Mouse (Mus musculus): ENCODE data around the gene Scnn1a. TPM values are rescaled to one million over a fixed set of nuclear protein-coding genes. Genes with fewer than 3 reads are reported as not detected.
A peak's percentile ranks its signal among the peaks of the same experiment; 100 is the strongest.
"Not testable (repeated sequence)": the region's sequence is repeated elsewhere in the genome, so short reads cannot be mapped to it uniquely, and the experiment has no call there.

Scnn1a gene
- polyA plus RNA-seq (2014; fragmentation: Nextera tagmentation; extraction: Ambion mirVana) = 0.69 and 0.93 TPM in 2 replicates

- Histone ChIP-seq H3K27me3 (ENCODE audit: control insufficient read depth, insufficient read depth, low read length) (peaks cover 46% of the 10 kb centered on the region), H3K9me3 (replicated peaks; ENCODE audit: control insufficient read depth, low read length) (no peaks in the 10 kb centered on the region), H3K9ac (ENCODE audit: low read depth, low read length) (no peak within 1 kb of the TSS), H3K36me3 (ENCODE audit: control insufficient read depth, insufficient read depth, low read length) (no peaks in the 10 kb centered on the region), H3K4me2 (peak within 1 kb of the TSS; percentile 1; the same call in 1 of the 2 replicates), H3K4me3 (ENCODE audit: low read depth, low read length) (no peak within 1 kb of the TSS), H3K4me1 (ENCODE audit: control insufficient read depth, insufficient read depth, low read length) (peaks cover 9% of the 10 kb centered on the region), H3K27ac (ENCODE audit: low read depth, low read length) (no peak within 1 kb of the TSS)
- WGBS (ENCODE audit: insufficient replicate concordance) = 89% methylated on average over 1 of the region's 1 CpGs
- ATAC-seq (replicated peaks; ENCODE audit: insufficient number of reproducible peaks, low FRiP score, low TSS enrichment) = no peak
Observed at GRCm38 (mm10) chr6:125320323-125320722, at the start of gene Scnn1a. Gene Scnn1a, plus strand, starts transcription at chr6:125320659.

DNA sequence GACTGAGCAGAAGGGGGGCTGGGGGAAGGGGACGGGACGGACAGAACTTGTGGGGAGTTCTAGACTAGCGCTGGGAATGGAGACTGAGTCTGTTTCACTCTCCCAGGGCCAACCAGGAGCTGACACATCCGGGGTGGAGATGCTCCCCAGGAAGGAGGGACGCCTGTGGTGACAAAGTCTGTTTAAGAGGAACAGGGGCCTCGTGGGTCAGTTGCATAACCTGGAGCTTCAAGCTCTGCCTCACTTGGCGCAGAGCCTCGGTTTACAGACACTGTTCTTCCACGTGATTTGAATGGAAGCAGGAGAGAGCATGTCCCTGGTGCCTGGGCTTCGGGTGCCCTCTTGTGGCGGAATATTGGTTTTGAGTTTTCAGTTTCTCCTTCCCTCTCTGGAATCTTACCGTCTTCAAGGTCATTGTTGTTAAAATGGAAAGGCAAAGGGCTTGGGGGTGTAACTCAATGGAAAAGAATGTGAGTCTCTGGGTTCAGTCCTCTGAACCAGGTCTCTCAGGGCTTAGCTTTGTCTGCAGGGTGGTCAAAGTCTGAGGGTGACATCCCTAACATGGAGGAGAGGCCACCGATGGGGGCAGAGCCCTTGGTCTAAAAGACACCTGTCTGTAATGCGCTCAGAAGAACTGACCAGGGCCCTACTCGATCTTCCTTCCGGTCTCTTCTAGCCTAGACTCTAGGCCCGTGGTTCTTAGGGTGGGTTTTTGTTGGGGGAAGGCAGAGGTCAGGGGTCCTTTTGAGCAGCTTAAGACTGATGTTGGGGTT lies 48.8 kb upstream of the Scnn1a start:
- no peaks in the 10 kb centered on the region for H3K27me3 ChIP-seq (ENCODE audit: control insufficient read depth, insufficient read depth, low read length)
- ATAC-seq (replicated peaks; ENCODE audit: insufficient number of reproducible peaks, low FRiP score, low TSS enrichment) = peak; percentile 64; the same call in 1 of the 2 replicates
- peak overlapping the region; percentile 8; the same call in 1 of the 2 replicates for H3K4me3 ChIP-seq (ENCODE audit: low read depth, low read length)
- H3K4me1 ChIP-seq (ENCODE audit: control insufficient read depth, insufficient read depth, low read length) = no peaks in the 10 kb centered on the region
- H3K4me2 ChIP-seq = peak overlapping the region; percentile 50
- 0 out of 2 replicates have a peak overlapping the region, but pooled peaks have one; percentile 34 for H3K9ac ChIP-seq (ENCODE audit: low read depth, low read length)
- no peak overlapping the region for H3K27ac ChIP-seq (ENCODE audit: low read depth, low read length)
- 18% methylated on average over 17 of the region's 17 CpGs for WGBS (ENCODE audit: insufficient replicate concordance)
- H3K9me3 ChIP-seq (replicated peaks; ENCODE audit: control insufficient read depth, low read length) = no peaks in the 10 kb centered on the region
- H3K36me3 ChIP-seq (ENCODE audit: control insufficient read depth, insufficient read depth, low read length) = no peaks in the 10 kb centered on the region

DNA sequence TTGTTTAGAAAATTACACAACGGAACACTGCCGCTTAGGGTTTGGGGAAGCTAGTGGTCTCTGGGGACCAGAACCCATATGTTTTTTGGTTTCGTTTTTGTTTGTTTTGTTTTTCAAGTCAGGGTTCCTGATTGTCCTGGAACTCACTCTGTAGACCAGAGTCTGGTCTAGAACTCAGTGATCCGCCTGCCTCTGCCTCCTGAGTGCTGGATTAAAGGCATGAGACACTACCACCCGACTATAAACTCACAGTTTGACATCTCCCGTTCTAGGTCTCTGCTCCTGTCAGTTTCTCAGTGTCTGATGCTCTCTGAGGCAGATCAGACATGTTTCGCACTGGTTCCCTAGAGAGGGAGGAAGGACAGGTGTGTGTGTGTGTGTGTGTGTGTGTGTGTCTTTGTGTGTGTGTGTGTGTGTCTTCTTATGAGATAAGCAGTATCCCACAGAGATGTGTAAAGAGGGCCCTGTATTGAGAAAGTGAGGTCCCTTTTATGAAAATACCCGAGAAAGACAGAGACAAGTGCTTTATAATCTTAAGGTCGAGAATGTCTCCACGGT lies 48.2 kb upstream of the Scnn1a start:
- no peak for ATAC-seq (replicated peaks; ENCODE audit: insufficient number of reproducible peaks, low FRiP score, low TSS enrichment)
- Histone ChIP-seq H3K36me3 (ENCODE audit: control insufficient read depth, insufficient read depth, low read length) (no peaks in the 10 kb centered on the region), H3K9me3 (replicated peaks; ENCODE audit: control insufficient read depth, low read length) (no peaks in the 10 kb centered on the region), H3K27me3 (ENCODE audit: control insufficient read depth, insufficient read depth, low read length) (no peaks in the 10 kb centered on the region), H3K4me1 (ENCODE audit: control insufficient read depth, insufficient read depth, low read length) (no peaks in the 10 kb centered on the region), H3K9ac (ENCODE audit: low read depth, low read length) (no peak overlapping the region), H3K4me2 (peak overlapping the region; percentile 10; the same call in 1 of the 2 replicates), H3K27ac (ENCODE audit: low read depth, low read length) (no peak overlapping the region), H3K4me3 (ENCODE audit: low read depth, low read length) (no peak overlapping the region)
- 72% methylated on average over 10 of the region's 10 CpGs for WGBS (ENCODE audit: insufficient replicate concordance)

DNA sequence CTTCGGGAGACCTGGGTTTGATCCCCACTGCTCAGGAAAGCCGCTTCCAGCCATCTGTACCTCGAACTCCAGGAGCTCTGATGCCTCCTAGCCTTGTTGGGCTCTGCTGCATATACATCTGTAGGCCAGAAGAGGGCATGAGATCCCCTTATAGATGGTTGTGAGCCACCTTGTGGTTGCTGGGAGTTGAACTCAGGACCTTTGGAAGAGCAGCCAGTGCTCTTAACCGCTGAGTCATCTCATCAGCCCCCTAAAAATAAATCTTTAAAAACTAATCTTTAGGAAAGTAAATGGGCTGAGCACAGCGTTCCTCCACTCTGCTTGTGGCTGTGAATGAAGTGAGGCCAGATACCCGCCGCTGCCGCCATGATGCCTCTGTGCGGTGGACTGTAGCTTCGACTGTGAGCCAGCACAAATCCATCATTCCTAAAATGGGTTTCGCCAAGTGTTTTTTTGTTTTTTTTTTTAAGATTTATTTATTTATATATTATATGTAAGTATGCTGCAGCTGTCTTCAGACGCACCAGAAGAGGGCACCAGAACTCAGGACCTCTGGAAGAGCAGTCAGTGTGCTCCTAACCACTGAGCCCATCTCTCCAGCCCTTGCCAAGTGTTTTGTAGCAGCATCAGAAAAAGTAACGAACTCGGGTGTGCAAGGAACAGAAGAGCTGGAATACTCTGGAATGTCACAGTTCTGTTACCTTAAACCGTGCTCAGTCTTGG lies 45.5 kb upstream of the Scnn1a start:
- H3K4me3 ChIP-seq (ENCODE audit: low read depth, low read length) = no peak overlapping the region
- no peak for ATAC-seq (replicated peaks; ENCODE audit: insufficient number of reproducible peaks, low FRiP score, low TSS enrichment)
- H3K9ac ChIP-seq (ENCODE audit: low read depth, low read length) = no peak overlapping the region
- no peaks in the 10 kb centered on the region for H3K27me3 ChIP-seq (ENCODE audit: control insufficient read depth, insufficient read depth, low read length)
- WGBS (ENCODE audit: insufficient replicate concordance) = 60% methylated on average over 15 of the region's 15 CpGs
- H3K27ac ChIP-seq (ENCODE audit: low read depth, low read length) = no peak overlapping the region
- H3K36me3 ChIP-seq (ENCODE audit: control insufficient read depth, insufficient read depth, low read length) = no peaks in the 10 kb centered on the region
- no peaks in the 10 kb centered on the region for H3K9me3 ChIP-seq (replicated peaks; ENCODE audit: control insufficient read depth, low read length)
- H3K4me2 ChIP-seq = no peak overlapping the region
- H3K4me1 ChIP-seq (ENCODE audit: control insufficient read depth, insufficient read depth, low read length) = no peaks in the 10 kb centered on the region

GRCm38 (mm10) chr6:125279729-125280128 lies 40.7 kb upstream of the Scnn1a start:
- no peak overlapping the region for H3K4me2 ChIP-seq
- H3K4me3 ChIP-seq (ENCODE audit: low read depth, low read length) = no peak overlapping the region
- 59% methylated on average over 8 of the region's 8 CpGs for WGBS (ENCODE audit: insufficient replicate concordance)
- no peaks in the 10 kb centered on the region for H3K4me1 ChIP-seq (ENCODE audit: control insufficient read depth, insufficient read depth, low read length)
- H3K9ac ChIP-seq (ENCODE audit: low read depth, low read length) = no peak overlapping the region
- H3K27me3 ChIP-seq (ENCODE audit: control insufficient read depth, insufficient read depth, low read length) = no peaks in the 10 kb centered on the region
- H3K27ac ChIP-seq (ENCODE audit: low read depth, low read length) = no peak overlapping the region
- no peaks in the 10 kb centered on the region for H3K36me3 ChIP-seq (ENCODE audit: control insufficient read depth, insufficient read depth, low read length)
- ATAC-seq (replicated peaks; ENCODE audit: insufficient number of reproducible peaks, low FRiP score, low TSS enrichment) = no peak
- no peaks in the 10 kb centered on the region for H3K9me3 ChIP-seq (replicated peaks; ENCODE audit: control insufficient read depth, low read length)

- H3K9ac ChIP-seq (ENCODE audit: low read depth, low read length); H3K4me3 ChIP-seq (ENCODE audit: low read depth, low read length); H3K36me3 ChIP-seq (ENCODE audit: control insufficient read depth, insufficient read depth, low read length); ATAC-seq (replicated peaks; ENCODE audit: insufficient number of reproducible peaks, low FRiP score, low TSS enrichment); H3K27me3 ChIP-seq (ENCODE audit: control insufficient read depth, insufficient read depth, low read length); H3K9me3 ChIP-seq (replicated peaks; ENCODE audit: control insufficient read depth, low read length); H3K4me2 ChIP-seq; H3K27ac ChIP-seq (ENCODE audit: low read depth, low read length); H3K4me1 ChIP-seq (ENCODE audit: control insufficient read depth, insufficient read depth, low read length): not testable (repeated sequence)
- 84% methylated on average over 13 of the region's 13 CpGs for WGBS (ENCODE audit: insufficient replicate concordance)
Observed at GRCm38 (mm10) chr6:125282721-125283120, 37.7 kb upstream of the Scnn1a start.

DNA sequence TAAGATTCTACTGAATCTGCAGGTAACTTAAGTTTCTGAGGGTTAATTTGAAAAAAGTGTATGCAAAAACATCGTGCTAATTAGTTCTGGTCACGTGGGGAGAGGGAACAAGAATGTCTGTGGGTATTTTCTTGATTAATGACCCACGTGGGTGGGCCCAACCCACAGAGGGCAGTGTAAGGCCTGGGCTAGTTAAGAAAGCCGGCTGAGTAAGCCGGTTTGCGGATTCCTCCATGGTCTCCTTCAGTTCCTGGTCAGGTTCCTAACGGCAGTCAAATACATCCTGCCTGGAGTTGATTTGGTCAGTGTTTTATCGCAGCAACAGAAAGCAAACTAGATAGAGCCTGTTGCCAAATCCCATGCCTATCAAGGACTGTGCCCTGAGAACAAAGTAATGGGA lies 36.2 kb upstream of the Scnn1a start:
- no peak overlapping the region for H3K4me2 ChIP-seq
- 52% methylated on average over 8 of the region's 8 CpGs for WGBS (ENCODE audit: insufficient replicate concordance)
- no peaks in the 10 kb centered on the region for H3K9me3 ChIP-seq (replicated peaks; ENCODE audit: control insufficient read depth, low read length)
- H3K36me3 ChIP-seq (ENCODE audit: control insufficient read depth, insufficient read depth, low read length) = no peaks in the 10 kb centered on the region
- no peak overlapping the region for H3K4me3 ChIP-seq (ENCODE audit: low read depth, low read length)
- H3K4me1 ChIP-seq (ENCODE audit: control insufficient read depth, insufficient read depth, low read length) = no peaks in the 10 kb centered on the region
- H3K27me3 ChIP-seq (ENCODE audit: control insufficient read depth, insufficient read depth, low read length) = no peaks in the 10 kb centered on the region
- no peak for ATAC-seq (replicated peaks; ENCODE audit: insufficient number of reproducible peaks, low FRiP score, low TSS enrichment)
- no peak overlapping the region for H3K27ac ChIP-seq (ENCODE audit: low read depth, low read length)
- no peak overlapping the region for H3K9ac ChIP-seq (ENCODE audit: low read depth, low read length)

- Histone ChIP-seq H3K4me2 (no peak overlapping the region), H3K36me3 (ENCODE audit: control insufficient read depth, insufficient read depth, low read length) (no peaks in the 10 kb centered on the region), H3K27ac (ENCODE audit: low read depth, low read length) (no peak overlapping the region), H3K27me3 (ENCODE audit: control insufficient read depth, insufficient read depth, low read length) (no peaks in the 10 kb centered on the region), H3K9me3 (replicated peaks; ENCODE audit: control insufficient read depth, low read length) (no peaks in the 10 kb centered on the region), H3K4me3 (ENCODE audit: low read depth, low read length) (no peak overlapping the region), H3K4me1 (ENCODE audit: control insufficient read depth, insufficient read depth, low read length) (no peaks in the 10 kb centered on the region), H3K9ac (ENCODE audit: low read depth, low read length) (no peak overlapping the region)
- 90% methylated on average over 7 of the region's 7 CpGs for WGBS (ENCODE audit: insufficient replicate concordance)
- ATAC-seq (replicated peaks; ENCODE audit: insufficient number of reproducible peaks, low FRiP score, low TSS enrichment) = no peak
Observed at GRCm38 (mm10) chr6:125284751-125285150, 35.7 kb upstream of the Scnn1a start.
